Mouse (Mus musculus) right cerebral cortex, postnatal 10 days (tissue): ENCODE measurements around the gene Gm10378.
"Not testable (repeated sequence)": the region's sequence is repeated elsewhere in the genome, so short reads cannot be mapped to it uniquely, and the experiment has no call there.

Source experiments
- DNase-seq, 2 experiments: peaks; one replicate each; pipeline ENCODE4 v3.0.0; 2021; ENCODE audit warnings: low spot score in 2 of 2

Gm10378 gene

GRCm38 (mm10) chr14:42655638-42656037 is at the start of gene Gm10378:
Gene Gm10378, plus strand, starts transcription at chr14:42655938.
- not testable (repeated sequence) for DNase-seq

- DNase-seq: not testable (repeated sequence)
Observed at GRCm38 (mm10) chr14:42641817-42642216, 13.9 kb upstream of the Gm10378 start, which contains the start of gene Gm3633. Gene Gm3633, minus strand, starts transcription at chr14:42641917.
